Mouse (Mus musculus) midbrain, postnatal 0 days (tissue): ENCODE results near the gene Olfr429. TPM values are rescaled to one million over a fixed set of nuclear protein-coding genes. Genes with fewer than 3 reads are reported as not detected.

ENCODE experiments used
- ATAC-seq: fragments of 200-750 bp; cut with Nextera tagmentation; 2 replicates; pipeline ENCODE4 v1.8.0; 2017; ENCODE audit warnings: moderate number of reproducible peaks, mild to moderate bottlenecking, moderate TSS enrichment, moderate library complexity; ENCODE audit not compliant: low FRiP score
- DNase-seq: peaks from one replicate; pipeline ENCODE4 v3.0.0-alpha.2; 2015; ENCODE audit warnings: low spot score
- H3K27ac ChIP-seq: fragments of 300-500 bp; sonication (generic); 2 replicates; pipeline ENCODE4 v1.5.1; 2014; ENCODE audit warnings: low read depth, mild to moderate bottlenecking, low read length, mixed read lengths
- H3K27me3 ChIP-seq: fragments of 300-500 bp; sonication (generic); 2 replicates; pipeline ENCODE4 v1.6.1; 2014; ENCODE audit warnings: low read length, control low read depth, mixed read lengths; ENCODE audit not compliant: insufficient read depth
- H3K36me3 ChIP-seq: fragments of 300-500 bp; sonication (generic); 2 replicates; pipeline ENCODE4 v1.6.1; 2014; ENCODE audit warnings: low read length, control low read depth, mixed read lengths; ENCODE audit not compliant: insufficient read depth
- H3K4me1 ChIP-seq: fragments of 300-500 bp; sonication (generic); 2 replicates; pipeline ENCODE4 v1.6.1; 2014; ENCODE audit warnings: mild to moderate bottlenecking, control low read depth, antibody characterized with exemption, low read length, mixed read lengths; ENCODE audit not compliant: insufficient read depth
- H3K4me2 ChIP-seq: fragments of 300-500 bp; sonication (generic); 2 replicates; pipeline ENCODE4 v1.6.1; 2014; ENCODE audit warnings: low read depth, mild to moderate bottlenecking, low read length, mixed read lengths; ENCODE audit not compliant: poor library complexity, severe bottlenecking
- H3K4me3 ChIP-seq: fragments of 300-500 bp; sonication (generic); 2 replicates; pipeline ENCODE4 v1.5.1; 2014; ENCODE audit warnings: low read depth, mild to moderate bottlenecking, low read length, moderate library complexity
- H3K9ac ChIP-seq: fragments of 300-500 bp; sonication (generic); replicated peaks from 2 replicates; pipeline ENCODE4 v1.6.1; 2014; ENCODE audit warnings: mild to moderate bottlenecking, low read length, moderate library complexity, mixed read lengths; ENCODE audit not compliant: poor library complexity, severe bottlenecking
- H3K9me3 ChIP-seq: fragments of 300-500 bp; sonication (generic); 2 replicates; pipeline ENCODE4 v1.6.1; 2016; ENCODE audit warnings: low read length, control low read depth
- CTCF ChIP-seq: IDR thresholded peaks from 2 replicates; pipeline ENCODE4 v1.5.1; 2016; ENCODE audit warnings: antibody characterized with exemption, mild to moderate bottlenecking
- WGBS: fragments of 180-500 bp; shearing (Covaris S2); extraction: QIAGEN DNeasy Blood & Tissue Kit; methylation state at CpG from one replicate; pipeline ENCODE4 v1.1.7; 2014; 5-methylcytosine and 5-hydroxymethylcytosine counted together
- polyA plus RNA-seq: library from polyadenylated mRNA; unstranded; fragments of >200 nt; fragmentation: Nextera tagmentation; extraction: Ambion mirVana; gene quantifications from 2 replicates; pipeline ENCODE4 v1.2.1, GENCODE M21; 2015
- total RNA-seq: library from RNA; depleted of rRNA; stranded (reverse); fragments of >200 nt; gene quantifications from 2 replicates; pipeline ENCODE4 v1.2.3, GENCODE M21; 2014

The Olfr429 gene
- total and polyA plus RNA-seq, 2 experiments from 2014 or later = 0.10 TPM; not detected in 1

DNA sequence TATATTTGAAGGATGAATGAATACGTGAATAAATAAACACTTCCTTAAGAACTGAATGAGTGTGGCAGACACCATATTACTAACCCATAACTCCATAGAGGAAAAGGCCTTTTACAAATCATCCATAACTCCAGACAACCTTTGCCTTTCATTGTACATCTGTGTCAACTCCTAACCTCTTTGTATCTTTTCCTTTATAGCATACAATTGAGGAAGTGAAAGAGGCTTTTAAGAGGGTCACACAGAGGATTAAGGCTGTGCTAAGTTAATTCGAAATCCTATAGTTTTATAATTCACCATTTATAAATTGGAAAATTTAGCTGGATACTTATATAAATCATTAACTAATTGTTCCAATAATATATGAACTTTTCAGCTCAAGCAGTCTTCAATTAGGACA lies 28.9 kb upstream of the Olfr429 start:
- WGBS = 80% methylated on average over 2 of the region's 2 CpGs
- Histone ChIP-seq H3K4me1 (no peaks in the 10 kb centered on the region), H3K27ac (no peak overlapping the region), H3K9ac (no peak overlapping the region), H3K27me3 (no peaks in the 10 kb centered on the region), H3K4me3 (no peak overlapping the region), H3K36me3 (no peaks in the 10 kb centered on the region), H3K9me3 (no peaks in the 10 kb centered on the region), H3K4me2 (no peak overlapping the region)
- no peak for ATAC-seq
- TF ChIP-seq CTCF = no peak
- no peak for DNase-seq

DNA sequence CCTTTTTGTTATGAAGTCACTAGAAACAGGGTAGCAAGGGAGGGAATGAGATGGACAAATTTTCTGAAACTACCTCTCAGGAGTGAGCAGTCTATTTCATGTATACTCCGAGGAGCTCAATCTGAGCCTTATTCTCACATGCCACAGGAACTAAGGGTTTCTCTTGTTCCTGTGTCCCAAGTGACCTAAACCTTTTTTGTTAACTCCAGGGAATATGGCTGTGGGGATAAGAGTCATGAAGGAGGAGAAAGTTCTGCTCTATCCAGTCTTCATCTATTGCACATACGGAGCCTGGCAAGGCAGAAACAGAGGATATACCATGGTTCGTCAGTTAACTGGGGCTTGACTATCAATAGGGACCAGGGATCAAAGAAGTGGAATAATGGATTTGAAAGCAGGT lies 17.8 kb upstream of the Olfr429 start, which contains the start of gene Olfr430:
TSS of gene Olfr430 (plus strand) at position 301 of the 400 bp plus-strand sequence.
- DNase-seq (no peak), ATAC-seq (no peak)
- no peaks in the 10 kb centered on the region for H3K4me1 ChIP-seq
- no peak within 1 kb of the TSS for H3K9ac ChIP-seq
- H3K36me3 ChIP-seq = no peaks in the 10 kb centered on the region
- no peak for TF ChIP-seq CTCF
- H3K4me3 ChIP-seq = no peak within 1 kb of the TSS
- H3K27ac ChIP-seq = no peak within 1 kb of the TSS
- no peak within 1 kb of the TSS for H3K4me2 ChIP-seq
- H3K9me3 ChIP-seq = no peaks in the 10 kb centered on the region
- 81% methylated on average over 3 of the region's 3 CpGs for WGBS
- H3K27me3 ChIP-seq = no peaks in the 10 kb centered on the region

DNA sequence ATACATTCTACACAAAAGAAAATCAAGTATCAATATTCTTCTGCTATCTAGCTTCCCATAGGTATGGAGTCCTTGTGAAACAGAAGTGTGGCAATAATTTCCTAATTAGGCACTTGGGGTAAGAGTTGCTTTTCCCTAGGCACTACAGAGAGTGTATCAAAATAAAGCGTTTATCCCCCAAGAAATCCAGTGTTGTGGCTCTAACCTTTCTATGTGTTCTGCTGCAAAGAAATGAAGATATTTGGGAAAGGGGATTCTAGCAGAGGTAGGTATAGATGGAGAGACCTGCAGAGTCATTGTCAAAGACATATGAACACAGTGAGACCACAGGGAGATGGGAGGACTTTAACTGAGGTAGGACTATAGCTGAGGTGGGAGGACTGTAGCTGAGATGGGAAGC lies 12.5 kb downstream of the Olfr429 start, which contains the start of gene Olfr427:
TSS of gene Olfr427 (plus strand) at position 301 of the 400 bp plus-strand sequence.
- WGBS = 93% methylated on average over 1 of the region's 1 CpGs
- Histone ChIP-seq H3K27me3 (no peaks in the 10 kb centered on the region), H3K9me3 (no peaks in the 10 kb centered on the region), H3K4me2 (no peak within 1 kb of the TSS), H3K4me3 (no peak within 1 kb of the TSS), H3K4me1 (no peaks in the 10 kb centered on the region), H3K9ac (no peak within 1 kb of the TSS), H3K36me3 (no peaks in the 10 kb centered on the region), H3K27ac (no peak within 1 kb of the TSS)
- DNase-seq (no peak), ATAC-seq (no peak)
- TF ChIP-seq CTCF = no peak

DNA sequence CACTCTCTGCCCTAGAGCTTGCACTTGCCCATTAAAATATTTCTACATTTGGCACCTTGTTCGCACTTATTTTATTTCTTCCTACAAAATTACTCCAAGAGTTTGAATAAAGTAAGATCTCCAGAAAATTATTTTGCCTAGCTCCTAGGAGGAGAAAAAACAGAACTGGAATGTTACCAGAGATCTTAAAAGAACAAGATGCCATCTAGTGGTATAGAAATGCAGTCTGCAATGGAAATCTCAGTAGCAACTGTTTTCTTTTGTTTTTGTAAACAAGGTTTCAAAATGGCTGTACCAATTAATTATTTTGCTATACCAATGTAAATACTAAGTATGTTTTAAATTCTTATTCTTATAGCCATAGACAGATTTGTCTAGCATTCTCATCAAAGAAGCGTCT lies 19.6 kb downstream of the Olfr429 start:
- ATAC-seq (no peak), DNase-seq (peak; percentile 49)
- 64% methylated on average over 2 of the region's 2 CpGs for WGBS
- Histone ChIP-seq H3K4me3 (no peak overlapping the region), H3K4me2 (no peak overlapping the region), H3K4me1 (no peaks in the 10 kb centered on the region), H3K36me3 (no peaks in the 10 kb centered on the region), H3K27ac (no peak overlapping the region), H3K9ac (no peak overlapping the region), H3K9me3 (no peaks in the 10 kb centered on the region), H3K27me3 (no peaks in the 10 kb centered on the region)
- peak; percentile 72 for TF ChIP-seq CTCF

DNA sequence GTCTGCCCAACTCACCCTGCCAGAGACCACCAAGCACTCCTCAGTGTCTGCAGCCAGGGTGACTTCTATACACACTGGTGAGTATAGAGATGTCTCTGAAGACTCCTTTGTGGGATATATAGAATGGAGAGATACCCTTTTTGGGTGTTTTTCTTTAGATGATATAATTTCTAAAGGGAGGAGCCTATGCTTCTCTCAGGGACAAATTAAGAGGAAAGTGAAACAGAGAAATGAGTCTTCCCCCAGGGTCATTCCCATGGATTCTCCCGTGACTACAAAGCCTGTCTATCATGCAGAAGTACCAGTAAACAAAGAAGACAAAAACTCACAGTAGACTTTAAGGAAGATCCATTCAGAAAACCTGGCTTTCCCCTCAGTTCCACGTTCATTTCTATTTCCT lies 36.9 kb downstream of the Olfr429 start, which contains the start of gene Olfr231:
TSS of gene Olfr231 (minus strand) at position 101 of the 400 bp plus-strand sequence.
- no peak within 1 kb of the TSS for H3K9ac ChIP-seq
- no peaks in the 10 kb centered on the region for H3K27me3 ChIP-seq
- no peak for DNase-seq
- no peak for ATAC-seq
- 51% methylated on average over 2 of the region's 2 CpGs for WGBS
- H3K36me3 ChIP-seq = no peaks in the 10 kb centered on the region
- H3K9me3 ChIP-seq = no peaks in the 10 kb centered on the region
- H3K4me1 ChIP-seq = no peaks in the 10 kb centered on the region
- H3K4me3 ChIP-seq = no peak within 1 kb of the TSS
- H3K4me2 ChIP-seq = no peak within 1 kb of the TSS
- no peak for TF ChIP-seq CTCF
- no peak within 1 kb of the TSS for H3K27ac ChIP-seq

DNA sequence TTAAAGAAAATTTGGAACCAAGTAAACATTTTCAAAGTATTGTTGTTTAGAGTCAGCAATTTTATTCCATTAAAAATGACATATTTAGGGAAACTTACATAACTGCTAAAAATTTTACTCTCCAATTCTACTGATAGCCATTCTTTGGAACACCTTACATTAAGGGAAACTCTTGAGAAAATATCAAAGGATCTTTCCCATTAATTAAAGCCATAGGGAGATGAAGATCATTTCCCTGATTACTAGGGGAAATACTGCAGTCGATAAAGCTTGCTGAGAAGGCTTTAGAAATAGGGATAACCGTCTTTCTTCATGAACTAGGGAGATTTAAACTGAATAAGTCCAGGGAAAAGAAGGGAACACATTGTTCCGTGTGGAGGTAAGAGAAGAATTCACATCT lies 47.1 kb downstream of the Olfr429 start, which contains the start of gene Olfr424:
TSS of gene Olfr424 (plus strand) at position 301 of the 400 bp plus-strand sequence.
- Histone ChIP-seq H3K27ac (no peak within 1 kb of the TSS), H3K9ac (no peak within 1 kb of the TSS), H3K4me2 (no peak within 1 kb of the TSS), H3K36me3 (no peaks in the 10 kb centered on the region), H3K27me3 (no peaks in the 10 kb centered on the region), H3K4me3 (no peak within 1 kb of the TSS), H3K4me1 (no peaks in the 10 kb centered on the region), H3K9me3 (no peaks in the 10 kb centered on the region)
- ATAC-seq (no peak), DNase-seq (no peak)
- TF ChIP-seq CTCF = no peak
- 68% methylated on average over 3 of the region's 3 CpGs for WGBS
